Mouse (Mus musculus) skeletal muscle tissue, adult 2 months (tissue): ENCODE data around the gene Olfr506.
"Not testable (repeated sequence)": the region's sequence is repeated elsewhere in the genome, so short reads cannot be mapped to it uniquely, and the experiment has no call there.

Experiments
- DNase-seq: peaks from one replicate; pipeline ENCODE4 v3.0.0-alpha.2; 2012; ENCODE audit warnings: low read depth, low spot score

Olfr506 gene

GRCm38 (mm10) chr7:108610487-108610886 lies at the start of gene Olfr506:
Gene Olfr506, plus strand, starts transcription at chr7:108610787.
- DNase-seq: no peak

- DNase-seq: no peak
Measured at GRCm38 (mm10) chr7:108565693-108566092, 44.9 kb upstream of the Olfr506 start, which contains the start of gene Olfr504. Gene Olfr504, minus strand, starts transcription at chr7:108565793.

GRCm38 (mm10) chr7:108589797-108590196 lies 20.8 kb upstream of the Olfr506 start:
- no peak for DNase-seq

- not testable (repeated sequence) for DNase-seq
Measured at GRCm38 (mm10) chr7:108601916-108602315, 8.7 kb upstream of the Olfr506 start.

GRCm38 (mm10) chr7:108614110-108614509 lies 3.5 kb downstream of the Olfr506 start:
- DNase-seq: no peak

- DNase-seq: not testable (repeated sequence)
Measured at GRCm38 (mm10) chr7:108616781-108617180, 6.2 kb downstream of the Olfr506 start.

- no peak for DNase-seq
Measured at GRCm38 (mm10) chr7:108621514-108621913, 10.9 kb downstream of the Olfr506 start, which contains the start of gene Olfr507. Gene Olfr507, plus strand, starts transcription at chr7:108621814.

GRCm38 (mm10) chr7:108629694-108630093 lies 19.1 kb downstream of the Olfr506 start, which contains the start of gene Olfr508:
Gene Olfr508, plus strand, starts transcription at chr7:108629994.
- no peak for DNase-seq

GRCm38 (mm10) chr7:108651806-108652205 lies 41.2 kb downstream of the Olfr506 start, which contains the start of gene Olfr509:
Gene Olfr509, minus strand, starts transcription at chr7:108651906.
- DNase-seq: no peak

GRCm38 (mm10) chr7:108662419-108662818 lies 51.8 kb downstream of the Olfr506 start:
- DNase-seq: no peak
